Mouse (Mus musculus) MEL (cell line): ENCODE results near the gene Akap13. TPM values are rescaled to one million over a fixed set of nuclear protein-coding genes. Genes with fewer than 3 reads are reported as not detected.

Experiments
- DNase-seq: peaks from one replicate; pipeline ENCODE4 v3.0.0; 2011; ENCODE audit warnings: low read depth, low spot score
- H3K27ac ChIP-seq: 2 replicates; pipeline ENCODE4 v1.5.1; 2012; ENCODE audit warnings: low read depth, mild to moderate bottlenecking, control low read depth, low read length, moderate library complexity; ENCODE audit not compliant: control insufficient read depth
- H3K27me3 ChIP-seq, 2 experiments: fragments of 150-350 bp in 1 of 2; sonication (generic) in 1 of 2; 2 replicates each; pipeline ENCODE4 v1.6.1; 2012; ENCODE audit warnings: low read length in 2 of 2, mild to moderate bottlenecking in 2 of 2, improper control_type of control experiment in 1 of 2, moderate library complexity in 1 of 2; ENCODE audit not compliant: insufficient read depth in 2 of 2, control insufficient read depth in 1 of 2
- H3K36me3 ChIP-seq, 2 experiments: 2 replicates each; pipeline ENCODE4 v1.6.1; 2012 to 2014; ENCODE audit warnings: low read length in 2 of 2, improper control_type of control experiment in 1 of 2, inconsistent platforms in 1 of 2, mild to moderate bottlenecking in 1 of 2; ENCODE audit not compliant: insufficient read depth in 2 of 2, control insufficient read depth in 1 of 2
- H3K4me1 ChIP-seq, 2 experiments: fragments of 150-350 bp in 1 of 2; sonication (generic) in 1 of 2; 2 replicates each; pipeline ENCODE4 v1.6.1; 2012; ENCODE audit warnings: low read length in 2 of 2, improper control_type of control experiment in 1 of 2, mild to moderate bottlenecking in 1 of 2; ENCODE audit not compliant: insufficient read depth in 2 of 2, control insufficient read depth in 1 of 2
- H3K4me3 ChIP-seq, 2 experiments: fragments of 150-350 bp in 1 of 2; sonication (generic) in 1 of 2; 2 replicates each; pipeline ENCODE4 v1.5.1; 2012; ENCODE audit warnings: low read depth in 2 of 2, low read length in 2 of 2, mild to moderate bottlenecking in 2 of 2, moderate library complexity in 2 of 2, control low read depth in 1 of 2, improper control_type of control experiment in 1 of 2; ENCODE audit not compliant: control insufficient read depth in 1 of 2, insufficient read depth in 1 of 2
- H3K79me2 ChIP-seq: 2 replicates; pipeline ENCODE4 v1.6.1; 2012; ENCODE audit warnings: mild to moderate bottlenecking, low read length, moderate library complexity; ENCODE audit not compliant: control insufficient read depth, poor library complexity, insufficient read depth
- H3K9ac ChIP-seq: 2 replicates; pipeline ENCODE4 v1.6.1; 2012; ENCODE audit warnings: low read depth, mild to moderate bottlenecking, control low read depth, low read length, moderate library complexity; ENCODE audit not compliant: control insufficient read depth, poor library complexity, severe bottlenecking
- H3K9me3 ChIP-seq: fragments of 150-350 bp; sonication (generic); replicated peaks from 2 replicates; pipeline ENCODE4 v1.6.1; 2012; ENCODE audit warnings: mild to moderate bottlenecking, low read length, improper control_type of control experiment, moderate library complexity; ENCODE audit not compliant: insufficient read depth
- CHD1 ChIP-seq: IDR thresholded peaks from 2 replicates; pipeline ENCODE4 v1.6.1; 2012; ENCODE audit warnings: low read depth, mild to moderate bottlenecking, inconsistent platforms, low read length, improper control_type of control experiment
- CHD2 ChIP-seq: IDR thresholded peaks from 2 replicates; pipeline ENCODE4 v1.6.1; 2011; ENCODE audit warnings: low read length, improper control_type of control experiment
- ELF1 ChIP-seq: IDR thresholded peaks from 2 replicates; pipeline ENCODE4 v1.6.1; 2014; ENCODE audit warnings: low read depth, mild to moderate bottlenecking, inconsistent platforms, low read length, improper control_type of control experiment, moderate library complexity
- EP300 ChIP-seq, 2 experiments: IDR thresholded peaks; 2 replicates each; pipeline ENCODE4 v1.6.1; 2011; ENCODE audit warnings: improper control_type of control experiment in 2 of 2, low read length in 2 of 2, low read depth in 1 of 2, mild to moderate bottlenecking in 1 of 2
- HCFC1 ChIP-seq: IDR thresholded peaks from 2 replicates; pipeline ENCODE4 v1.6.1; 2012; ENCODE audit warnings: low read depth, mild to moderate bottlenecking, inconsistent platforms, low read length, improper control_type of control experiment, moderate library complexity
- KAT2A ChIP-seq: conservative IDR thresholded peaks from 2 replicates; pipeline ENCODE4 v1.6.1; 2012; ENCODE audit warnings: low read depth, low read length, improper control_type of control experiment, inconsistent platforms
- MAX ChIP-seq: IDR thresholded peaks from 2 replicates; pipeline ENCODE4 v1.6.1; 2011; ENCODE audit warnings: low read length, improper control_type of control experiment
- MYB ChIP-seq: IDR thresholded peaks from 2 replicates; pipeline ENCODE4 v1.6.1; 2011; ENCODE audit warnings: mild to moderate bottlenecking, low read depth, low read length, improper control_type of control experiment
- POLR2AphosphoS2 ChIP-seq: IDR thresholded peaks from 2 replicates; pipeline ENCODE4 v1.6.1; 2011; ENCODE audit warnings: low read length, improper control_type of control experiment
- POLR2AphosphoS5 ChIP-seq: IDR thresholded peaks from 2 replicates; pipeline ENCODE4 v1.6.1; 2012; ENCODE audit warnings: low read depth, borderline replicate concordance, mild to moderate bottlenecking, inconsistent platforms, low read length, moderate library complexity, mixed read lengths
- RAD21 ChIP-seq: IDR thresholded peaks from 2 replicates; pipeline ENCODE4 v1.6.1; 2011; ENCODE audit warnings: mild to moderate bottlenecking, low read depth, low read length, improper control_type of control experiment
- RCOR1 ChIP-seq: IDR thresholded peaks from 2 replicates; pipeline ENCODE4 v1.6.1; 2012; ENCODE audit warnings: low read depth, mild to moderate bottlenecking, inconsistent platforms, low read length, improper control_type of control experiment
- TCF12 ChIP-seq: IDR thresholded peaks from 2 replicates; pipeline ENCODE4 v1.6.1; 2014; ENCODE audit warnings: low read depth, mild to moderate bottlenecking, inconsistent platforms, low read length, improper control_type of control experiment, moderate library complexity
- UBTF ChIP-seq: IDR thresholded peaks from 2 replicates; pipeline ENCODE4 v1.6.1; 2012; ENCODE audit warnings: low read depth, mild to moderate bottlenecking, inconsistent platforms, low read length, improper control_type of control experiment, moderate library complexity, borderline replicate concordance; ENCODE audit not compliant: insufficient read depth
- USF2 ChIP-seq, 2 experiments: IDR thresholded peaks; 2 replicates each; pipeline ENCODE4 v1.6.1; 2011 to 2012; ENCODE audit warnings: improper control_type of control experiment in 2 of 2, low read length in 2 of 2, borderline replicate concordance in 1 of 2, inconsistent platforms in 1 of 2, low read depth in 1 of 2, mild to moderate bottlenecking in 1 of 2; ENCODE audit not compliant: insufficient read depth in 1 of 2
- ZKSCAN1 ChIP-seq: IDR thresholded peaks from 2 replicates; pipeline ENCODE4 v1.6.1; 2012; ENCODE audit warnings: low read depth, mild to moderate bottlenecking, inconsistent platforms, low read length, improper control_type of control experiment, moderate library complexity
- ZNF384 ChIP-seq: IDR thresholded peaks from 2 replicates; pipeline ENCODE4 v1.6.1; 2012; ENCODE audit warnings: low read depth, mild to moderate bottlenecking, inconsistent platforms, low read length, improper control_type of control experiment
- polyA plus RNA-seq, 2 experiments: library from polyadenylated mRNA; stranded (reverse) in 1 of 2; unstranded in 1 of 2; fragments of >175 nt in 1 of 2; fragments of >200 nt in 1 of 2; gene quantifications; 2 replicates each; pipeline versions ENCODE4 v1.2.1 to v1.2.4; 2012; ENCODE audit warnings: low replicate concordance in 2 of 2, low read depth in 1 of 2; ENCODE audit not compliant: insufficient read length in 2 of 2, insufficient read depth in 1 of 2, missing spikeins in 1 of 2
- total RNA-seq: library from RNA; depleted of rRNA; stranded (reverse); fragments of 300-350 nt; gene quantifications from 2 replicates; pipeline ENCODE4 v1.2.3, GENCODE M21; 2012

Akap13 gene
- total and polyA plus RNA-seq, 3 experiments, result 4.1 to 4.5 TPM; not detected in 1

- H3K27me3 ChIP-seq, result no peaks in the 10 kb centered on the region
- H3K4me1 ChIP-seq, result peaks cover 0 to 7% of the 10 kb centered on the region in 2 experiments; a peak in 3 of 4 replicates
- H3K27ac ChIP-seq, result no peak overlapping the region
- peaks cover 0 to 10% of the 10 kb centered on the region in 2 experiments; a peak in 2 of 4 replicates for H3K36me3 ChIP-seq
- TF ChIP-seq ELF1 (no peak), ZNF384 (no peak), CHD2 (no peak)
- no peak overlapping the region for H3K4me3 ChIP-seq
- H3K9ac ChIP-seq, result no peak overlapping the region
- DNase-seq, result no peak
- no peaks in the 10 kb centered on the region for H3K79me2 ChIP-seq
- H3K9me3 ChIP-seq, result no peaks in the 10 kb centered on the region
These were observed 341.1 kb downstream of the Akap13 start for GRCm38 (mm10) chr7:75796474-75796873.

- Histone ChIP-seq H3K27ac (no peak overlapping the region), H3K79me2 (no peaks in the 10 kb centered on the region), H3K9ac (no peak overlapping the region), H3K9me3 (no peaks in the 10 kb centered on the region), H3K4me3 (no peak overlapping the region), H3K36me3 (no peaks in the 10 kb centered on the region), H3K27me3 (no peaks in the 10 kb centered on the region), H3K4me1 (no peaks in the 10 kb centered on the region)
- DNase-seq, result no peak
- TF ChIP-seq TCF12, result no peak
- TF ChIP-seq POLR2AphosphoS5, result no peak
- no peak for TF ChIP-seq KAT2A
- no peak for TF ChIP-seq MAX
- no peak for TF ChIP-seq CHD2
- TF ChIP-seq HCFC1, result no peak
These were observed 345.2 kb downstream of the Akap13 start for GRCm38 (mm10) chr7:75800530-75800929.

GRCm38 (mm10) chr7:75801022-75801421, 345.7 kb downstream of the Akap13 start:
- no peaks in the 10 kb centered on the region for H3K79me2 ChIP-seq
- H3K9ac ChIP-seq, result no peak overlapping the region
- no peak overlapping the region for H3K4me3 ChIP-seq
- TF ChIP-seq POLR2AphosphoS2 (no peak), KAT2A (no peak), EP300 (IDR thresholded peaks at IDR 0.05; ENCODE audit: low read depth in 1 of 2, low read length in 2 of 2) (no peak), CHD1 (no peak), MYB (no peak), ZKSCAN1 (no peak), UBTF (no peak), ELF1 (no peak), RCOR1 (no peak), USF2 (IDR thresholded peaks at IDR 0.05; ENCODE audit: borderline replicate concordance in 1 of 2, insufficient read depth in 1 of 2, low read depth in 1 of 2, low read length in 2 of 2) (no peak), RAD21 (no peak)
- TF ChIP-seq, all 39 proteins: peak for 0
- no peak for DNase-seq
- Histone ChIP-seq H3K4me1 (no peaks in the 10 kb centered on the region), H3K27ac (no peak overlapping the region), H3K27me3 (no peaks in the 10 kb centered on the region), H3K9me3 (no peaks in the 10 kb centered on the region), H3K36me3 (no peaks in the 10 kb centered on the region)
